Mouse (Mus musculus): ENCODE data around the gene Rps6ka4. TPM values are rescaled to one million over a fixed set of nuclear protein-coding genes. Genes with fewer than 3 reads are reported as not detected.

Gene Rps6ka4
- polyA plus RNA-seq, 1 experiment: 0.46 TPM

DNA sequence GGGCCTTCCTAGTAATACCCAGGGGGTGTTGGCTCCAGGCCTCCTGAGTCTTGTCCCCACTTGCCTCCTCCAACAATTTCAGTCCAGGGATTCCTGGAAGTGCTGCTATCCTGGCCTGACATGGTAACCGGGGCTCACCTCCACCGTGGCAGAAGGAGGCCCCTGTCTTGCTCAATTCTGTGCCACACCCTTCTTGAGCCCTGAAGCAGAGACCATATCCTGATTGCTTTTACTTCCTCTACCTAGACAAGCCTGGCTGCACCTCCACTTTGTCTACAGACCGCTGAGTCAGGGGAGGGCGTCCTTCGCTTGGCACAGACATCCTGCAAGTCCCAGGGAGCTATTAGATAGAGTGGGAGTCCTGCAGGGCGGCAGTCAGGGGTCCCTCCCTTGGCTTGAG, 20.3 kb upstream of the Rps6ka4 start:
- Histone ChIP-seq H3K4me1 (ENCODE audit: control insufficient read depth) (peaks cover 21% of the 10 kb centered on the region), H3K4me3 (replicated peaks) (no peak overlapping the region), H3K36me3 (ENCODE audit: control insufficient read depth) (no peaks in the 10 kb centered on the region), H3K27me3 (ENCODE audit: control insufficient read depth) (no peaks in the 10 kb centered on the region; the same call in 1 of the 2 replicates), H3K9me3 (ENCODE audit: control insufficient read depth, low read length) (no peaks in the 10 kb centered on the region)
- no peak for TF ChIP-seq TAL1 (IDR thresholded peaks at IDR 0.05; ENCODE audit: low read length)

DNA sequence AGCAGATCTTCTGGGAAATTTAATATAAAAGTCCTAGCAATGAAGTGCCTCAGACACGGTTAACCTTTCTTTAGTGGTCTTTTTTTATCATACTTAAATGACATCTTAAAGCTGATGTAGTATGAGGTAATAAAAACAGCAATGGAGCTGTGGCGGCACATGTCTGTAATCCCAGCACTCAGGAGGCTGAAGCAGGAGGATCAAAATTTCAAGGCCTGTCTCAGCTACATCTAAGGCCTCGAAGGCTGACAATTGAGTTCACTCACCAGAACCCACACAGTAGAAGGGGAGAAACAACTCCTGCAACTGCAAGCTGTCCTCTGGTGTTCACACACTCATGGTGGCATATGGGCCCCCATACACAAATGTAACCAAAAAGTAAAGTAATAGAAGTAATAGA, 19.5 kb upstream of the Rps6ka4 start:
- Histone ChIP-seq H3K4me3 (replicated peaks) (no peak overlapping the region), H3K27me3 (ENCODE audit: control insufficient read depth) (peaks cover 3% of the 10 kb centered on the region), H3K36me3 (ENCODE audit: control insufficient read depth) (no peaks in the 10 kb centered on the region), H3K9me3 (ENCODE audit: control insufficient read depth, low read length) (no peaks in the 10 kb centered on the region), H3K4me1 (ENCODE audit: control insufficient read depth) (peaks cover 29% of the 10 kb centered on the region)
- no peak for TF ChIP-seq GATA1 (IDR thresholded peaks at IDR 0.05; ENCODE audit: low read length)
- no peak for TF ChIP-seq TAL1 (IDR thresholded peaks at IDR 0.05; ENCODE audit: low read length)

GRCm38 (mm10) chr19:6859032-6859651, 18.7 kb upstream of the Rps6ka4 start:
- Histone ChIP-seq H3K4me1 (ENCODE audit: control insufficient read depth) (peaks cover 29% of the 10 kb centered on the region), H3K27me3 (ENCODE audit: control insufficient read depth) (peaks cover 3% of the 10 kb centered on the region), H3K36me3 (ENCODE audit: control insufficient read depth) (no peaks in the 10 kb centered on the region), H3K9me3 (ENCODE audit: control insufficient read depth, low read length) (no peaks in the 10 kb centered on the region), H3K4me3 (replicated peaks) (no peak overlapping the region)
- no peak for TF ChIP-seq TAL1 (IDR thresholded peaks at IDR 0.05; ENCODE audit: low read length)
- no peak for TF ChIP-seq GATA1 (IDR thresholded peaks at IDR 0.05; ENCODE audit: low read length)

DNA sequence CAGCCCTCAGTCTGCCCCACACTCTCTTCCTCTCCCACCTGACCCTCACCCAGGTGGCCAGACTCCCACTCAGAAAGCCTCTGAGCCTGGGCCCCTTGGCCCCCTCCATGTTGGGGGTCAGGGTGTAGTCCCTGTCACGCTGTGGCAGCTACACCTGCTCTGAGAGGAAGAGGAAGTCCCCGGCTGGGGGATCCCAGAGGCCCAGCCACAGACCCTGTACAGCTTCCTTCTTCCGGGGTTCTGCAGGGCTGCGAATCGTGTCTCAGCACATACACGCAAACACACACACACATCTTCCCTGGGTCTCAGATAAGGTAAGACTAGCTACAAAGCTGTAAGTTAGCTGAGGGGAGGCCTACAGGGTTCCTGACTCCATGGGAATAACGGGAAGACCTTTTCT, 17.6 kb upstream of the Rps6ka4 start, which contains the start of gene Ccdc88b:
Gene Ccdc88b, minus strand, starts transcription at position 181 of the 400 bp plus-strand sequence.
- Histone ChIP-seq H3K36me3 (ENCODE audit: control insufficient read depth) (no peaks in the 10 kb centered on the region), H3K4me1 (ENCODE audit: control insufficient read depth) (peaks cover 29% of the 10 kb centered on the region), H3K4me3 (replicated peaks) (no peak within 1 kb of the TSS), H3K27me3 (ENCODE audit: control insufficient read depth) (peaks cover 3% of the 10 kb centered on the region), H3K9me3 (ENCODE audit: control insufficient read depth, low read length) (no peaks in the 10 kb centered on the region)
- no peak for TF ChIP-seq GATA1 (IDR thresholded peaks at IDR 0.05; ENCODE audit: low read length)
- TF ChIP-seq TAL1 (IDR thresholded peaks at IDR 0.05; ENCODE audit: low read length): no peak

GRCm38 (mm10) chr19:6857391-6858005, 17.1 kb upstream of the Rps6ka4 start:
- TF ChIP-seq TAL1 (IDR thresholded peaks at IDR 0.05; ENCODE audit: low read length): no peak
- no peak for TF ChIP-seq GATA1 (IDR thresholded peaks at IDR 0.05; ENCODE audit: low read length)
- H3K4me1 ChIP-seq (ENCODE audit: control insufficient read depth): peaks cover 29% of the 10 kb centered on the region
- no peaks in the 10 kb centered on the region for H3K36me3 ChIP-seq (ENCODE audit: control insufficient read depth)

DNA sequence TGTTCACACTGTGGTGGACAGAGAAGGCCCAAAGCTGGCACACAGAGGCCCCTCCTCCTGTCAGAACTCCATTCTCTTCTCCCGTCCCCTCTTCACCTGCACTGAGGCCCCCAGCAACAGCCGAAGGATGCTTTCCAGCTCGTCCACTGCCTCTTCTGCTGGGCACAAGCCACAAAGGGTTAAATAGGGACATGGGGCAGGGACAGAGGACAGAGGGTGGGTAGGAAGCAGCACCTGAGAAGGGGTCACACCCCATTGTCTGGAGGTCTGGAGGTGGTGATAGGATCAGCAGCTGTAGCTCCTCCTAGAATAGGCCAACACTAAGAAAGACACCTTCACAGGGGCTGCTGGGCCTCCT, 16.5 kb upstream of the Rps6ka4 start:
- Histone ChIP-seq H3K9me3 (ENCODE audit: control insufficient read depth, low read length) (no peaks in the 10 kb centered on the region), H3K4me3 (replicated peaks) (no peak overlapping the region), H3K4me1 (ENCODE audit: control insufficient read depth) (peaks cover 29% of the 10 kb centered on the region), H3K27me3 (ENCODE audit: control insufficient read depth) (peaks cover 3% of the 10 kb centered on the region), H3K36me3 (ENCODE audit: control insufficient read depth) (no peaks in the 10 kb centered on the region)
- TF ChIP-seq TAL1 (IDR thresholded peaks at IDR 0.05; ENCODE audit: low read length): no peak
- no peak for TF ChIP-seq GATA1 (IDR thresholded peaks at IDR 0.05; ENCODE audit: low read length)

More at GRCm38 (mm10) chr19:6857391-6858005, 17.1 kb upstream of the Rps6ka4 start:
- H3K27me3 ChIP-seq (ENCODE audit: control insufficient read depth): peaks cover 3% of the 10 kb centered on the region
- H3K9me3 ChIP-seq (ENCODE audit: control insufficient read depth, low read length): no peaks in the 10 kb centered on the region
- no peak overlapping the region for H3K4me3 ChIP-seq (replicated peaks)

- no peak for TF ChIP-seq GATA1 (IDR thresholded peaks at IDR 0.05; ENCODE audit: low read length)
- no peak for TF ChIP-seq TAL1 (IDR thresholded peaks at IDR 0.05; ENCODE audit: low read length)
- peaks cover 3% of the 10 kb centered on the region for H3K27me3 ChIP-seq (ENCODE audit: control insufficient read depth)
- H3K4me1 ChIP-seq (ENCODE audit: control insufficient read depth): peaks cover 29% of the 10 kb centered on the region
- H3K4me3 ChIP-seq (replicated peaks): no peak overlapping the region
- no peaks in the 10 kb centered on the region for H3K36me3 ChIP-seq (ENCODE audit: control insufficient read depth)
- no peaks in the 10 kb centered on the region for H3K9me3 ChIP-seq (ENCODE audit: control insufficient read depth, low read length)
Observed at GRCm38 (mm10) chr19:6856281-6857002, 16.0 kb upstream of the Rps6ka4 start.

- TF ChIP-seq TAL1 (IDR thresholded peaks at IDR 0.05; ENCODE audit: low read length) (no peak), GATA1 (IDR thresholded peaks at IDR 0.05; ENCODE audit: low read length) (no peak)
- Histone ChIP-seq H3K4me1 (ENCODE audit: control insufficient read depth) (peaks cover 25% of the 10 kb centered on the region), H3K27me3 (ENCODE audit: control insufficient read depth) (peaks cover 3% of the 10 kb centered on the region), H3K36me3 (ENCODE audit: control insufficient read depth) (no peaks in the 10 kb centered on the region), H3K9me3 (ENCODE audit: control insufficient read depth, low read length) (no peaks in the 10 kb centered on the region), H3K4me3 (replicated peaks) (no peak overlapping the region)
Observed at GRCm38 (mm10) chr19:6855225-6856031, 15.0 kb upstream of the Rps6ka4 start.
